Mouse (Mus musculus) urinary bladder, postnatal 10 days (tissue): ENCODE results near the gene Lcn6.
"Not testable (repeated sequence)": the region's sequence is repeated elsewhere in the genome, so short reads cannot be mapped to it uniquely, and the experiment has no call there.

Experiments
- DNase-seq: peaks from one replicate; pipeline ENCODE4 v3.0.0; 2022; ENCODE audit warnings: low spot score

Lcn6 gene

DNA sequence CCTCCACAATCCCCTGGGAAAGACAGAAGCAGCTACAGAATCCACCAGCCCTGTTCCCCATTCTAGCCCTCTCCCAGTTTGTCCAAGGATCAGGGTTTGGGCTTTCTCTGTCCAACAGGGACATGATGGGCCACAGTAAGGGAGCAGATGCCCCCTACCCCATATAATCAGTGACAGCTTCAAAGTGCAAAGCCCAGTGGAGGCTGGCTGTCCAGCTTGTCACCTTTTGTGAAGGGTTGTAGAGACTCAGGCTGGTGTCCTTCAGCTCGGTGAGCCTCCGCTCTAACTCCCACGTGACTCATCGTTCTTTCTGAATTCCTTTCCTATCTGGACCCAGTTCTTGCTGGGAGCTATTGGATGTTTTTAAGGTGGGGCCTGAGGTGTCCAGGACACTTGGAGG is 27.1 kb downstream of the Lcn6 start:
- DNase-seq = no peak

DNA sequence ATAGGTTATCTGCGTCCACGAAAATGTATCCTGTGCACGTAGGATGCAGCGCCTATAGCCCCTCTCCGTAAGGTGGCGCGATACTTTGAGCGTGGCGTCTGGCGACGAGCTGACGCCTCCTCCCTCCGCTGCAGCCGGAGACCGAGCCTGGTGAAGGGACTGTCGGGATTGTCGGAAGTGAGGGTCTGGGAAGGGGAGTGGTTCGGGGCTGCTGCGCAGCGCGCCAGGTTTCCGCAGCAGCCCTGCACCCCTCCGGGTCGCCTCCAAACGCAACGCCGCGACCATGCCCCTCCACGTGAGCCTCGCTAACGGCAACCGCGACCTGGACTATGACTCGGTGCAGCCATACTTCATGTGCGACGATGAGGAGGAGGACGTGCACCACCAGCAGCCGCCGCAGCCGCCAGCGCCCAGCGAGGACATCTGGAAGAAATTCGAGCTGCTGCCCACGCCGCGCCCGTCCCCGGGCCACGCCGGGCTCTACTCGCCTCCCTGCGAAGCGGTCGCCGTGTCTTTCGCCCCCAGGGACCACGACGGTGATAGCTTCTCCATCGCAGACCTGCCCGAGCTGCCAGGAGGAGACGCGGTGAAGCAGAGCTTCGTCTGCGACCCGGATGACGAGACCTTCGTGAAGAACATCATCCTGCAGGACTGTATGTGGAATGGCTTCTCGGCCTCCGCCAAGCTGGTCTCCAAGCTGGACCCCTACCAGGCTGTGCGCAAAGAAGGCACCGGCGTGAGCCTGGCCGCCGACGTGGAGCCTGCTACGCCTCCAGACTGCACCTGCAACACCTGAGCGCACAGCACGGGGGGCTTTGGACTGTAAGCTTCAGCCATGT is 30.3 kb downstream of the Lcn6 start, which contains the start of gene Bmyc:
TSS of gene Bmyc (plus strand) at position 97 of the 839 bp plus-strand sequence.
- DNase-seq = no peak

DNA sequence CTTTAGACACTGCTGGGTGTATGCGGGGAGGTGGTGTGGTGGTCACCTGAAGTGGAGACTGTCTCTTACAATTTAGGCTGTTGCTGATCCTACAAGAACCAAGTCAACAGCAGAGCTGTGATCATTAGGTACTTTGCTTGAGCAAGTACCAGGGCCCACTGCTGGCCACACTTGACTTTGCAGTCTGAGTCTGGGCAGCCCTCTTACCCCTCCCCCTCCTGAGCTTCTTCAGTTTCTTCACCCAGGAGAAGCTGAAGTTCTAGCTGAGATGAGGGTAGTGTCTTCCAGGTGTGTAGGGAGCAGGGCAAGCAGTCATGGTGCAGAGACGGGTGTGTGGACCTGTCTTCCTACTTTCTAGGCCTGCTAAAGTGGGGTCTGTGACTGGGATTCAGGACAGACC is 31.5 kb downstream of the Lcn6 start:
- DNase-seq = no peak

DNA sequence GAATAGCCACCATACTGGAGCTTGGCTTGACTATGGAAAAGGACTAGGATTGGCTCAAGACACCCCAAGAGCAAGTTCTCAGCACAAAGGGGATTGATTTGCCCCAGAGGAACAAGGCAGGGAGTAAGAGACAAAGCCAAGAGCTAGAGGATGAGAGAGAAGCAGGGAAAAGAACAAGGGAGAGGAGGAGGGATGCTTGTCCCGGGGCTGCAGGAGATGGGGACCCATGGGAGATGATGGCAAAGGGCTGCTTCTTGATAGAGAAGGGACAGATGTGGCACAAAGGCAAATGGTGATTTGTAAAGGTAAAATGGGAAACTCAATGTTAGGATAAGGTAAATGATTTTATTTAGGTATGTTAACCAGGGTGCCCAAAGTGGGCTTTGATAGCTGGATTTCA is 32.5 kb downstream of the Lcn6 start:
- not testable (repeated sequence) for DNase-seq

DNA sequence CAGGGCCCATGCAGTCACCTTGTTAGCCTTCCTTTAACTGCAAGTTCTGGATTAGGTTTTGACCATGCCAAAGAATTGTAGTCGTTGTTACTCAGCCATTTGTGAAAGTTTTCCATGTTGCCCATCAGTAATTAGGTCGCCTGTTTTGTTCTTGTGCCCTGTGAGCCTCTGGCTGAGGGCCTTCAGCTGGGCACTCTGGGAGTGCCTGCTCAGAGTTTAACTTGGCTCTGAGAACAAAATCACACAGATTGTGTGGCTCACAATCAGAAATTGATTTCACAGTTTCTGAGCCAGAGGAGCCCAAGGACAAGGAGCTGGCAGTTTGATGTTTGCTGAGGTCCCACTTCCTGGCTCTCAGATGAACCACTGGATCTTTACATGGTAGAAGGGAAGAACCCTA is 33.2 kb downstream of the Lcn6 start:
- DNase-seq = not testable (repeated sequence)

DNA sequence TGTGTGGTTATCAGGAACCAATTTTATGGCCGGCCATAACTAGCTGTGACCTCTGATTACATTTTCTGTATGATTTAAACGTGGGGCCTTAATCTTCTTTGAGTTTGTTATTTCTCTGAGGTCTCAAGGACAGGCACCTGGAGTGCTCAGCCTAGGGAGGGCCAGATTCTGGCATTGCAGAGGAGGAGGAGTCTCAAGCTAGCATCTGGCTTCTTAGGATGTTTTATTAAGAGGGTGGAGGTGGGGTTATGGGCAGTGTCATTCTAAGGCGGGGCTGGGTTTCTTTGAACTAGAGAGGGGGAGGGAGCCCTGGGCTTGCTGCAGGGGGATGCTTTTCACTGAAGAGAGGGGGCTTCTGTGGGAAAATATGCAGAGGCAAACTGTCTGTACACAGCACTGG is 35.1 kb downstream of the Lcn6 start:
- DNase-seq = not testable (repeated sequence)

DNA sequence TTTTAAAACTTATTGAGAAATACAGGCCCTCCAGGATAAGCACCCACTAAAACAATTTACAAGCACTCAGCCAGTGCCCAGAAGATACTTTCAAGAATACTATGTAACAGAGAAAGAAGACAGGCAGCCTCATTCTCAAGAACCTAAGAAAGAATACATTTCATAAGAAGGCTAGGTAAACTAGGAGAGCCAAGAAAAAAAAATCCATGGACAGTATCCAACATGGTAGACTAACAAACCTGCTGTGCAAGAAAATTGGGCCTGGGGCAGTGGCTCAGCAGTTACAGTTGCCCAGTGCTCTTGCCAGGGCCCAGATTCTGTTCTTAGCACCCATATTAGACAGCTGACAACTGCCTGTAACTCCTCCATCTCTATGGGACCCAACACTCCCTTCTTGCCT is 40.6 kb downstream of the Lcn6 start:
- no peak for DNase-seq
